Mouse (Mus musculus): ENCODE data around the gene Wbp11. TPM values are rescaled to one million over a fixed set of nuclear protein-coding genes. Genes with fewer than 3 reads are reported as not detected.

The Wbp11 gene
- polyA plus RNA-seq, 1 experiment from 2014 or later = 165 TPM

DNA sequence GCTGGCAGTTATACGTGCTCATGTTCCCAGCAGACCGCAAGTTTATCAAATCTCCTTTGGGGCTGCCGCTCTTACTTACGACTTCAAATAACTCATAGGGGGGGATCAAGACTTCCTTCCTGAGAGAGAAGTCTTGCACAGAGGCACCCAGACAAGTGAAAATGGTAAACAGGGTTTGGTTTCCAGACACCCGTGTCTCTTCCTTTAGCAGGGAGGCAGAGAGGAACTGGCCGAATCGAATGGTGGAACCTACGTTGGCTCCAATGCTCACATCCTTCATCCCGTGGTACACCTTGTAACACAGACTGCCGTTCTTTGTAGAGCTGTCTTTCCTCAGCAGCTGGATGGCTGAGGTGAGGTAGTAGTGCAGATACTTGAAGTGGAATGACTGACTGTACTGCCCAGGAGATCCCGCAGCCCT is 26.3 kb upstream of the Wbp11 start:
- H3K27ac ChIP-seq (replicated peaks) = no peak overlapping the region
- H3K27me3 ChIP-seq (replicated peaks; ENCODE audit: low read depth, poor library complexity, severe bottlenecking) = no peaks in the 10 kb centered on the region
- WGBS = 91% methylated on average over 11 of the region's 11 CpGs
- no peaks in the 10 kb centered on the region for H3K36me3 ChIP-seq (replicated peaks)
- no peaks in the 10 kb centered on the region for H3K9me3 ChIP-seq
- DNase-seq (ENCODE audit: low spot score) = no peak
- peaks cover 45% of the 10 kb centered on the region for H3K4me1 ChIP-seq
- no peak overlapping the region for H3K4me3 ChIP-seq

DNA sequence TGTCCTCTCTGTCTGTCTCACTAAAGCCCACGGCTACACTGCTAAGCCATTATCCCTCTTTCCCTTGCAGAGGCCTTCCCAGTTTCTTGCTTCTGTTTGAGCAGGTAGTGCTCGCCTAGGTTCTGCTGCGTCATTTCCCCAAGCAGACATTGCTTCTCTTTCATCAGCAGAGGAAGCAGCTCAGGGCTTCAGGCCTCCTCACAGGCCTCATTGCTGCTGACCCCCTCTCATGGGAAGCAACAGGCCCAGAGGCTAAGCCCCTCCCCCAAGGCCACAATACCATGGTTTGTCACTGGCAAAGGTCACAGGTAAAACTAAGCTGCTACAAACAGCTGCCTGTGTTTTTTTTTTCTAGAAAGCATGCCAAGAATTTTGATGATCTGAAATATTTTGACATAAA is 24.7 kb upstream of the Wbp11 start:
- peak; percentile 60 for DNase-seq (ENCODE audit: low spot score)
- H3K27ac ChIP-seq (replicated peaks) = peak overlapping the region; percentile 55

DNA sequence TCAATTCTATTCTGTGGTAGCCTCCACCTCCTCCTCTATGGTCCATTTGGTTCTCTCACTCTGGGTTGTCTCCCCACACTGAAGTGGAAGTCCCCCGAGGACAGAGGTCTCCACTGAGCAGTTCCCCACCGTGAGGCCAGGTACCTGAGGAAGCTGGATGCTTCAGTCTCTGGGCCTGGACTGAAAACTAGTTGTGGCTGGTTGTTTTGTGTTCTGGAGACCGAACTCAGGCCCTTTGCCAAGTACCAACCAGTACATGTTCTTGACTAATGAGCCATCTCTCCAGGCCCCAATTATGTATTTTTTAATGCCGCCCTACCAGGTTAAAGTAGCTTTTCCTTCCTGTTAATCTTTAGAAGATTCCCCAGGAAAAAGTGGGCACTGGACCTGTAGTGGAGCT is 24.3 kb upstream of the Wbp11 start:
- Histone ChIP-seq H3K9me3 (no peaks in the 10 kb centered on the region), H3K36me3 (replicated peaks) (no peaks in the 10 kb centered on the region), H3K27ac (replicated peaks) (peak overlapping the region; percentile 55), H3K4me3 (no peak overlapping the region), H3K27me3 (replicated peaks; ENCODE audit: low read depth, poor library complexity, severe bottlenecking) (no peaks in the 10 kb centered on the region), H3K4me1 (peaks cover 34% of the 10 kb centered on the region)
- 84% methylated on average over 4 of the region's 4 CpGs for whole genome bisulfite sequencing
- no peak for DNase-seq (ENCODE audit: low spot score)

More for the DNA sequence above, 24.7 kb upstream of the Wbp11 start:
- WGBS = 42% methylated on average over 3 of the region's 3 CpGs
- Histone ChIP-seq H3K4me3 (no peak overlapping the region), H3K27me3 (replicated peaks; ENCODE audit: low read depth, poor library complexity, severe bottlenecking) (no peaks in the 10 kb centered on the region), H3K36me3 (replicated peaks) (no peaks in the 10 kb centered on the region), H3K9me3 (no peaks in the 10 kb centered on the region), H3K4me1 (peaks cover 38% of the 10 kb centered on the region)

DNA sequence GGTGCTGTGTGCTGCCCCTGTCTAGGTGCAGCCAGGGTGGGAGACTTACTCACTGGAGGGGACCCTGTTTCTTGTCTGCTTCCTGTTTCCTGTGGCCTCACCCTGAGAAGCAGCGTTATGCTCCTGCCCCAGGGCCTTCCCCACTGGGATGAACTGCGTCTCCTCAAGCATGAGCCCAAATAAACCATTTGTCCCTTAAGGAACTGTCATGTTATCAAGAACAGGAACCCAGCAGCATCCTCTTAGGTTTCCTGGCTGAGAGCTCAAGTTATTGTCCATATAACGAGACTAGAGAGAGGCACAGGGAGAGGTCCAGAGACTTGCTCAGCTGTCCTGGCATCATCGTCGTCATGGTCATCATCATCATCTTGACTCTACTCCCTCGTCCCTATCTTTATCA is 22.2 kb upstream of the Wbp11 start:
- Histone ChIP-seq H3K4me3 (no peak overlapping the region), H3K27ac (replicated peaks) (no peak overlapping the region), H3K9me3 (no peaks in the 10 kb centered on the region), H3K4me1 (peaks cover 20% of the 10 kb centered on the region), H3K36me3 (replicated peaks) (no peaks in the 10 kb centered on the region), H3K27me3 (replicated peaks; ENCODE audit: low read depth, poor library complexity, severe bottlenecking) (no peaks in the 10 kb centered on the region)
- no peak for DNase-seq (ENCODE audit: low spot score)
- WGBS = 70% methylated on average over 6 of the region's 6 CpGs

DNA sequence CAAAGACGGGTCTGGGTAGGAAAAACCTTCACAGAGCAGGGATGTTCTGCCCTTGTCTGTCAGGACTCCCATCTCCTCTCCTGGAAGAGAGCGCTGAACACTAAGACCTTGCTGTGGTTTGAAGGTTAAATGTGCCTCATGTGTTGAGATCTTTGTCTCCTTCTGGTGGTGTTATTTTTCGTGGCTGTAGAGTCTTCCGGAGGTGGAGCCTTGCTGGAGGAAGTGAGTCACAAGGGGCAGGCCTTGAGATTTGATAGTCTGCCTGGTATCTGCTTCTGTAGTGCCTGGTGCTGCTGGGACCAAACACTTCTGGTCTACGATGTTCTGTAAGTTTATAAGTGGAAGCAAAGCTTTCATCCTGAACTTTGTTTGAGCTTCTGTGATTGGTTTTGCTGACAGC is 20.9 kb upstream of the Wbp11 start:
- H3K36me3 ChIP-seq (replicated peaks) = no peaks in the 10 kb centered on the region
- H3K27me3 ChIP-seq (replicated peaks; ENCODE audit: low read depth, poor library complexity, severe bottlenecking) = no peaks in the 10 kb centered on the region
- no peak overlapping the region for H3K27ac ChIP-seq (replicated peaks)
- no peaks in the 10 kb centered on the region for H3K9me3 ChIP-seq
- no peak for DNase-seq (ENCODE audit: low spot score)
- WGBS = 88% methylated on average over 5 of the region's 5 CpGs
- H3K4me1 ChIP-seq = peaks cover 15% of the 10 kb centered on the region
- no peak overlapping the region for H3K4me3 ChIP-seq

DNA sequence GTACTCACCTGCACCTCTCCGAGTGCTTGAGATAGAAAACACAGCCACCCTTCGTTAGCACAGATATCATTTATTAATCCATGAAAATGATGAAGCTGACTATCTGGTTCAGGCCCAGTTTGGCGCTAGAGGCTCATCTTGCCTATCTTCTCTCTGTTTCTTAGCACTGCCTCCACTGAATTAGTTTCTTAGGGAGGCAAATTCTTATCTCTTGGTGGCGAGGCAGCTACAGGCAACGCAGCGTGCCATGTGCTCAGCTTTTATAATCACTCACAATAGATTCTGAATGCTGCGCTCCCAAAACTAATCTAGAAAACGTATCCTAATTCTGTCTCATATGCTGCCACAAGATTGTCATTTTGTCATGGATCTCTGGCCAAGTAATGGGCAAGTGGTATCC is 20.4 kb upstream of the Wbp11 start:
- H3K4me1 ChIP-seq = peaks cover 15% of the 10 kb centered on the region
- H3K4me3 ChIP-seq = no peak overlapping the region
- H3K36me3 ChIP-seq (replicated peaks) = no peaks in the 10 kb centered on the region
- no peaks in the 10 kb centered on the region for H3K9me3 ChIP-seq
- 91% methylated on average over 8 of the region's 8 CpGs for WGBS
- no peak overlapping the region for H3K27ac ChIP-seq (replicated peaks)
- no peak for DNase-seq (ENCODE audit: low spot score)
- no peaks in the 10 kb centered on the region for H3K27me3 ChIP-seq (replicated peaks; ENCODE audit: low read depth, poor library complexity, severe bottlenecking)

DNA sequence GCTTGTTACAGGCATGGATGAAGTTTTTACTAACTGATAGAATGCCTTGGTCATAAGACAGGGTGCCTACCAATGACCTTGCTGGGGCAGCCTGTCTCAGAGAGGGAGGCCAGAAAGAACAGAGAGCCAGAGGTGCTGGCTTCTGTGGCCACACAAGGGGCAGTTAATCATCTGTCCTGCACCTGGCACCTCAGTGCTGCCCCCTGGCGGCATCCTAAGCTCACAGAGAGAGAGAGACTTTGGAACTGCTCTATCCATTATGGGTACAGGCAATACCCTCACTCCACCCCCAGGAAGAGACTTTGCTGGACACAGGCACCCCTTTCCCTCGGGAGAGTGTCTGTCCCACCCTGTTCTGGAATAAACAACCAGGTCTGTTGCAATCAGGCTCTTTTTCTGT is 19.8 kb upstream of the Wbp11 start:
- peak; percentile 65 for DNase-seq (ENCODE audit: low spot score)
- no peak overlapping the region for H3K4me3 ChIP-seq
- no peaks in the 10 kb centered on the region for H3K27me3 ChIP-seq (replicated peaks; ENCODE audit: low read depth, poor library complexity, severe bottlenecking)
- H3K4me1 ChIP-seq = peaks cover 9% of the 10 kb centered on the region
- no peak overlapping the region for H3K27ac ChIP-seq (replicated peaks)
- 34% methylated on average over 2 of the region's 2 CpGs for WGBS
- no peaks in the 10 kb centered on the region for H3K9me3 ChIP-seq
- H3K36me3 ChIP-seq (replicated peaks) = no peaks in the 10 kb centered on the region

DNA sequence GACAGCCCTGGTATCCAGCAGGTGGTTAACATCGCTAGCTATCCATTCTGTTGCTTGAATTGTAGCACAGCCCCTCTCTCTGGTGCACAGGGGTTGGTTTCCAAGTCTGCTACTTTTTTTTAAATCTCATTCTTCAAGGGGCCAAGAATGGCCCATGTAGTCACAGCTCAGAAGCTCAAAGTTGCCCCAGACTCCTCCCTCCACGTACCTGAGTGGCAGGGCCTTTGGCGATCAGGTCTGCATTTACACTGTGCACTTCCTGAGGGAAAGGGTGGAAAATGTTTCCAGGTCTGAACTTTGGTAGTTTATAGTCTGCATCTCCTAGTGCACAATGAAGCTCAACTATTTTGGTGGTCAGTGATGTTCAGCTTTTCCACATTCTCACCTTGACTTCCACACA is 19.2 kb upstream of the Wbp11 start:
- DNase-seq (ENCODE audit: low spot score) = no peak
- Histone ChIP-seq H3K9me3 (no peaks in the 10 kb centered on the region), H3K4me1 (peaks cover 4% of the 10 kb centered on the region), H3K27me3 (replicated peaks; ENCODE audit: low read depth, poor library complexity, severe bottlenecking) (no peaks in the 10 kb centered on the region), H3K27ac (replicated peaks) (no peak overlapping the region), H3K4me3 (no peak overlapping the region), H3K36me3 (replicated peaks) (no peaks in the 10 kb centered on the region)
- 87% methylated on average over 3 of the region's 3 CpGs for WGBS

DNA sequence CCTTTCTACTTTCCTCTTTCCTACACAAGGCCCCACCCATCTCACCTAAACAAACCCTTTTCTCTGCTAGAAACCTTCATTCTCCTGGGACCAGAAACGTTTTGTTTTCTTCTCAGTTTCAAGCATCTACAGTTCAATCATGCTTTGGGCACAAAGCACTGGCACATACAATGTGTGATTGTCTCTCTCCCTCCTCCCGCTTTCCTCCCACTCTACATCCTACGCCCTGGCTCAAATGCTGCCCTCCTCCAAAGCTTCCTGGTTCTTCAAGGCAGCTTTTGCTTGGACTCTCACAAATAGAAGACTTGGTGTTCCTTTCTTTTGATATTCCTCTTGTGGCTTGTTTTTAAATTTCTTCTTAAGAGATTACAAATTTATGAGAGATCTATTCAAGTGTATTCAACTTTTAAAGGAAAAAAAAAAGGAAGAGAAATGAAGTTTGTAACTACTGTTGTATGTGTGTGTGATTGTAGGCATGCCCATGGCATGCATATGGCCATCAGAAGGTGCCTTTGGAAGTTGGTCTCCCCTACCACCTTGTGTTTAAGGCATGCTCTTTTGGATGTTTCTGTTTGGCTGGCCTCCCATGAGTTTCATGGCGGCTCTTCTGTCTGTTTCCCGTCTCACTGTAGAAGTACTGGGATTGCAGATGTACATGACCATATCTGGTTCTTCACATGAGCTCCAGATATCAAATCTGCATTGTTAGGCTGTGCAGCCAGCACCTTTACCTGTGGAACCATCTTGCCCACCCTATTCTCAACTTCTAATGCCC is 17.9 kb upstream of the Wbp11 start:
- Histone ChIP-seq H3K27me3 (replicated peaks; ENCODE audit: low read depth, poor library complexity, severe bottlenecking) (no peaks in the 10 kb centered on the region), H3K36me3 (replicated peaks) (no peaks in the 10 kb centered on the region), H3K27ac (replicated peaks) (no peak overlapping the region), H3K9me3 (no peaks in the 10 kb centered on the region), H3K4me1 (no peaks in the 10 kb centered on the region), H3K4me3 (no peak overlapping the region)
- no peak for DNase-seq (ENCODE audit: low spot score)
- 62% methylated on average over 5 of the region's 5 CpGs for WGBS

DNA sequence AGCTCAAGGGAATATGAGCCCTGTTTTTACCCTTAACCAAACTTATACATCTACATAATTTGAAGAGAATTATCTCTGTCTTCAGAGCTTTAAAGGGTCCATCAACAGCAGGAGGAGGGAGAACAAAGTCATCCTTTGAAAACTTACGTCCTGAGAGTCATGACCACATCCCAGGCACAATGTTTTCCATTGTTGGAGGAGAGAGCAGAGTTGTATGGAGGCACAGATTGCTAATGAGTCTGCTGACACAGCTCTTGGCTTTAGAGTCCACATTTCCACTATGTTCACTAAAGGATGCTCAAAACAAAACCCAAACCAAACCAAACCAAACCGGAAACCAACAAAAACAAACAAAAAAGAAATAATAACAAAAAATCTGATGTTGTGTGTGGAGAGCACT is 16.9 kb upstream of the Wbp11 start:
- Histone ChIP-seq H3K27ac (replicated peaks) (no peak overlapping the region), H3K36me3 (replicated peaks) (no peaks in the 10 kb centered on the region), H3K4me1 (no peaks in the 10 kb centered on the region), H3K4me3 (no peak overlapping the region), H3K27me3 (replicated peaks; ENCODE audit: low read depth, poor library complexity, severe bottlenecking) (no peaks in the 10 kb centered on the region), H3K9me3 (no peaks in the 10 kb centered on the region)
- no peak for DNase-seq (ENCODE audit: low spot score)
- WGBS = 53% methylated on average over 2 of the region's 2 CpGs

DNA sequence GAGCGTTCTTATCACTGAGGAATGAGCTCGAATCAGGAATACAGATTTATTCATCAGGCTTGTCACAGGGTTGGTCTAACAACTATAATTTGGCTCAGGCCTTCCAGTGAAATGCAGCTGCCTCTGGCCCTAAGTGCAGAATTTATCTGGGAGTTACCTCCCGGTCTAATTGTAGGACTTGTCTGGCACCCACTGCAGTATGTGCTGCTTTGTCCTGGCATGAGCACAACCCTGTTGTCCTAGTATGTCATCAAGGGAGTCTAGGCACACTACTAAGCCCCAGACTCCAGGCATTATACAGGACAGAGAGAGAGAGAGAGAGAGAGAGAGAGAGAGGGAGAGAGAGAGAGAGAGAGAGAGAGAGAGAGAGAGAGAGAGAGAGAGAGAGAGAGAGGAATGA is 9.3 kb upstream of the Wbp11 start:
- Histone ChIP-seq H3K4me1 (no peaks in the 10 kb centered on the region), H3K27ac (replicated peaks) (no peak overlapping the region), H3K9me3 (no peaks in the 10 kb centered on the region), H3K36me3 (replicated peaks) (no peaks in the 10 kb centered on the region), H3K4me3 (no peak overlapping the region), H3K27me3 (replicated peaks; ENCODE audit: low read depth, poor library complexity, severe bottlenecking) (no peaks in the 10 kb centered on the region)
- no peak for DNase-seq (ENCODE audit: low spot score)
- 85% methylated on average over 3 of the region's 3 CpGs for WGBS

DNA sequence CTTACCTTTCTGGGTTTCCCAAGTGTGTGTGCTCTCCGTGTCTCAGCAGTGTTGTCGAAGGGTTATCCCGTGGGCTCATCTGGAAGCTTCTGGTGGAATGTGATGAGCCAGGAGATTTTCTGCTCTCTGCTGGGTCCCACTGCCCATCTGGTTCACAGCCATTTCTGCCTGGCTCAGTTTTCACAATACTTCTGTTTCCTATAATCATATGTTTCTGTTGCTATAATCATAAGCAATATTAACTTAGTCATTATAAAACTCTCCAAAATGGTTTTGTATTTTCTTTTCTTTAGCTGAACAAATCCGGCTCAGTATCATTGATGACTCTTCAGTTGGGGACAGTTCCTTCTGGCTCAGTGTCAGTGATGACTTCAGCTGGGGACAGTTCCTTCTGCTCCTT is 7.3 kb upstream of the Wbp11 start, which contains the start of gene Smco3:
Smco3 (minus strand) TSS at position 101 of the 400 bp plus-strand sequence.
- 53% methylated on average over 4 of the region's 4 CpGs for WGBS
- Histone ChIP-seq H3K27ac (replicated peaks) (no peak within 1 kb of the TSS), H3K4me1 (no peaks in the 10 kb centered on the region), H3K27me3 (replicated peaks; ENCODE audit: low read depth, poor library complexity, severe bottlenecking) (no peaks in the 10 kb centered on the region), H3K36me3 (replicated peaks) (no peaks in the 10 kb centered on the region), H3K4me3 (no peak within 1 kb of the TSS), H3K9me3 (no peaks in the 10 kb centered on the region)
- DNase-seq (ENCODE audit: low spot score) = no peak

DNA sequence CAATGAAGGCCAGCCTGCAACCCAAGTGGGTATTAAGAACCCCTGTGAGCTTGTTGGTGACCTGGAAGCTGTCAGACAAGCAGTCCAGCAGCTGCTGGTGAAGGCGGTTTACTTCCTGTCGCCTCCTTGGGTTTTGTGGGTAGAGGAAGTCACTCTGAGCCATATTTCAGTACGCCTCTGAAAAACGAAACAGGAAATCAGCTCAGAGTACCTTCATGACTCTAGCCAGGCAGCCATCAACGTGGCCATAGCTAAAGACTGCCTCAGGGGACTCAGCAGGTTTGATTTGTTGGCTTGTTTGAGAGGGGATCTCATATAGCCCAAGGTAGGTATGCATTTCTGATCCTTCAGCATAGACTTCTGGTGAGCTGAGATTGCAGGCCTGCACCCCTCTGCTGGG is 3.7 kb upstream of the Wbp11 start:
- Histone ChIP-seq H3K27me3 (replicated peaks; ENCODE audit: low read depth, poor library complexity, severe bottlenecking) (no peaks in the 10 kb centered on the region), H3K4me1 (peaks cover 10% of the 10 kb centered on the region; the same call in 1 of the 2 replicates), H3K27ac (replicated peaks) (no peak overlapping the region), H3K36me3 (replicated peaks) (no peaks in the 10 kb centered on the region), H3K4me3 (no peak overlapping the region), H3K9me3 (no peaks in the 10 kb centered on the region)
- 71% methylated on average over 5 of the region's 5 CpGs for WGBS
- DNase-seq (ENCODE audit: low spot score) = no peak

Measured in embryonic facial prominence, embryonic 10.5 days (tissue).